Mouse (Mus musculus) kidney, embryonic 14.5 days (tissue): ENCODE measurements at regions not wholly inside any gene's neighbourhood (a gene's known extent, or its start where the extent isn't known, plus 50 kb on each side); places are given as distances from the start of the nearest gene placed in this dataset.

Source experiments
- ATAC-seq: fragments of 200-750 bp; cut with Nextera tagmentation; 2 replicates; pipeline ENCODE4 v1.8.0; 2017; ENCODE audit warnings: moderate number of reproducible peaks, mild to moderate bottlenecking, moderate TSS enrichment, moderate library complexity; ENCODE audit not compliant: low FRiP score, low TSS enrichment
- H3K27ac ChIP-seq: fragments of 300-500 bp; sonication (generic); 2 replicates; pipeline ENCODE4 v1.5.1; 2014; ENCODE audit warnings: low read depth, mild to moderate bottlenecking, low read length, moderate library complexity, mixed read lengths
- H3K27me3 ChIP-seq: fragments of 300-500 bp; sonication (generic); 2 replicates; pipeline ENCODE4 v1.6.1; 2014; ENCODE audit warnings: mild to moderate bottlenecking, low read length; ENCODE audit not compliant: control insufficient read depth, insufficient read depth
- H3K36me3 ChIP-seq: fragments of 300-500 bp; sonication (generic); 2 replicates; pipeline ENCODE4 v1.6.1; 2014; ENCODE audit warnings: low read length, mixed read lengths; ENCODE audit not compliant: control insufficient read depth, insufficient read depth
- H3K4me1 ChIP-seq: fragments of 300-500 bp; sonication (generic); 2 replicates; pipeline ENCODE4 v1.6.1; 2014; ENCODE audit warnings: low read length, mixed read lengths; ENCODE audit not compliant: control insufficient read depth, insufficient read depth
- H3K4me2 ChIP-seq: fragments of 300-500 bp; sonication (generic); replicated peaks from 2 replicates; pipeline ENCODE4 v1.6.1; 2014; ENCODE audit warnings: low read depth, mild to moderate bottlenecking, low read length
- H3K4me3 ChIP-seq: fragments of 300-500 bp; sonication (generic); 2 replicates; pipeline ENCODE4 v1.5.1; 2014; ENCODE audit warnings: mild to moderate bottlenecking, low read length
- H3K9ac ChIP-seq: fragments of 300-500 bp; sonication (generic); 2 replicates; pipeline ENCODE4 v1.6.1; 2014; ENCODE audit warnings: low read depth, mild to moderate bottlenecking, low read length, moderate library complexity
- H3K9me3 ChIP-seq: fragments of 300-500 bp; sonication (generic); 2 replicates; pipeline ENCODE4 v1.6.1; 2016; ENCODE audit warnings: low read length; ENCODE audit not compliant: control insufficient read depth
- WGBS: fragments of 180-500 bp; shearing (Covaris S2); extraction: QIAGEN DNeasy Blood & Tissue Kit; methylation state at CpG from one replicate; pipeline ENCODE4 v1.1.7; 2014; 5-methylcytosine and 5-hydroxymethylcytosine counted together

GRCm38 (mm10) chr1:61203612-61204011 lies 225.9 kb downstream of the Icos start:
- H3K27ac ChIP-seq, result no peak overlapping the region
- WGBS, result 19% methylated on average over 6 of the region's 6 CpGs

GRCm38 (mm10) chr1:61205137-61205536 lies 227.4 kb downstream of the Icos start:
- no peak overlapping the region for H3K4me2 ChIP-seq
- no peaks in the 10 kb centered on the region for H3K9me3 ChIP-seq
- H3K9ac ChIP-seq, result no peak overlapping the region
- H3K4me3 ChIP-seq, result no peak overlapping the region
- H3K4me1 ChIP-seq, result peaks cover 7% of the 10 kb centered on the region; the same call in 1 of the 2 replicates
- no peaks in the 10 kb centered on the region for H3K36me3 ChIP-seq
- H3K27ac ChIP-seq, result no peak overlapping the region
- WGBS, result 80% methylated on average over 5 of the region's 5 CpGs
- no peak for ATAC-seq
- H3K27me3 ChIP-seq, result no peaks in the 10 kb centered on the region

More at GRCm38 (mm10) chr1:61203612-61204011, 225.9 kb downstream of the Icos start:
- Histone ChIP-seq H3K4me1 (peaks cover 7% of the 10 kb centered on the region; the same call in 1 of the 2 replicates), H3K9me3 (no peaks in the 10 kb centered on the region), H3K4me2 (no peak overlapping the region; the same call in 1 of the 2 replicates), H3K27me3 (no peaks in the 10 kb centered on the region), H3K9ac (no peak overlapping the region), H3K36me3 (no peaks in the 10 kb centered on the region), H3K4me3 (no peak overlapping the region)
- peak; percentile 57 for ATAC-seq

- H3K4me3 ChIP-seq, result no peak overlapping the region
- ATAC-seq, result no peak
- no peaks in the 10 kb centered on the region for H3K9me3 ChIP-seq
- no peaks in the 10 kb centered on the region for H3K27me3 ChIP-seq
- H3K27ac ChIP-seq, result no peak overlapping the region
- no peak overlapping the region for H3K4me2 ChIP-seq
- WGBS, result 83% methylated on average over 6 of the region's 6 CpGs
- peaks cover 7% of the 10 kb centered on the region; the same call in 1 of the 2 replicates for H3K4me1 ChIP-seq
- H3K9ac ChIP-seq, result no peak overlapping the region
- H3K36me3 ChIP-seq, result no peaks in the 10 kb centered on the region
Measured at GRCm38 (mm10) chr1:61206861-61207380, 229.2 kb downstream of the Icos start.

GRCm38 (mm10) chr1:61208386-61208785 lies 230.7 kb downstream of the Icos start:
- ATAC-seq, result no peak
- H3K4me1 ChIP-seq, result peaks cover 3% of the 10 kb centered on the region; the same call in 1 of the 2 replicates
- H3K9me3 ChIP-seq, result no peaks in the 10 kb centered on the region
- H3K27me3 ChIP-seq, result no peaks in the 10 kb centered on the region
- 73% methylated on average over 1 of the region's 1 CpGs for WGBS
- no peak overlapping the region for H3K9ac ChIP-seq
- no peak overlapping the region for H3K4me3 ChIP-seq
- no peak overlapping the region for H3K27ac ChIP-seq
- no peaks in the 10 kb centered on the region for H3K36me3 ChIP-seq
- no peak overlapping the region for H3K4me2 ChIP-seq

DNA sequence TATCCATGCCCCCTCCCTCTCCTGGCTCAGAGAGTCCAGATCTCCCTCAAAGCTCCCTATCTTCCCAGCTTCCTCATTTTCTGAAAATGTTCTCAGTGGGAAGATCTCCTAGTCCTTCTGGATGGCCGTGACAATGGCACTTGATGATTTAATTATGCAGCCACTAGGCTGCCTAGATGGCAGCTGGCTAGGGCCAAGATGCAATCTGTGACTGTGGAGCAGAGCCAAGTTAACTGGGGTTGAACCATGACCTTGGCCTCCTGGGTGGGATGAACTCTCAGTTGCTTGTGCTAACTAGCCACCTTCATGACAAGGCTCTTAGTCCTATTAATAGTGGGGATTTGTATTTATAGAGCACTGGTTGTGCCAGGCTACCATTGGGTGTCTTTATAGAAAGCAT lies 243.4 kb downstream of the Icos start:
- Histone ChIP-seq H3K4me2 (no peak overlapping the region), H3K27ac (no peak overlapping the region), H3K27me3 (no peaks in the 10 kb centered on the region), H3K36me3 (no peaks in the 10 kb centered on the region), H3K9me3 (no peaks in the 10 kb centered on the region), H3K4me1 (no peaks in the 10 kb centered on the region), H3K4me3 (no peak overlapping the region), H3K9ac (no peak overlapping the region)
- WGBS, result 52% methylated on average over 1 of the region's 1 CpGs
- no peak for ATAC-seq

DNA sequence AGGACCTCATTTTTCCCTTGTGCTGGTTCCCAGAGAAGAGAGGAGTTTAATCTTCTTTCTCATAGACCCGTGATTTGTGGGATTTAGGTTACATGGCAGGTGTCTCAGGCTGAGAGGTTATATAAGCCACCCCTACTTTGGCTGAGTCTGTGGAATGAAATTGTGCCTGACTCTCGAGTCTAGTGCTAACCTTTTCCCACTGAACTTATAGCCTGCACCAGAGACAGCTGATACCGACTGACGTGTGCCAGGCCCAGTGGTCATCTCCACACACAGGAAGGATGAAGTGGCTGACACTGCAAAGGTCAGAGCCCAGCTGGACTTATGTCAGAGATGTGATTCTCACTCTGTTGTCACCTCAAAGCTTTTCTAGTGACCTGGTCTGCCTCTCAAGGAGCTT lies 251.2 kb downstream of the Icos start:
- Histone ChIP-seq H3K4me1 (0 out of 2 replicates have a peak, but pooled peaks cover 2% of the 10 kb centered on the region), H3K27ac (no peak overlapping the region), H3K36me3 (no peaks in the 10 kb centered on the region), H3K9me3 (no peaks in the 10 kb centered on the region), H3K4me3 (no peak overlapping the region), H3K9ac (no peak overlapping the region), H3K27me3 (no peaks in the 10 kb centered on the region), H3K4me2 (no peak overlapping the region)
- ATAC-seq, result no peak
- WGBS, result 44% methylated on average over 4 of the region's 4 CpGs

- H3K36me3 ChIP-seq, result no peaks in the 10 kb centered on the region
Measured at GRCm38 (mm10) chr1:61233001-61233400, 255.3 kb downstream of the Icos start.

DNA sequence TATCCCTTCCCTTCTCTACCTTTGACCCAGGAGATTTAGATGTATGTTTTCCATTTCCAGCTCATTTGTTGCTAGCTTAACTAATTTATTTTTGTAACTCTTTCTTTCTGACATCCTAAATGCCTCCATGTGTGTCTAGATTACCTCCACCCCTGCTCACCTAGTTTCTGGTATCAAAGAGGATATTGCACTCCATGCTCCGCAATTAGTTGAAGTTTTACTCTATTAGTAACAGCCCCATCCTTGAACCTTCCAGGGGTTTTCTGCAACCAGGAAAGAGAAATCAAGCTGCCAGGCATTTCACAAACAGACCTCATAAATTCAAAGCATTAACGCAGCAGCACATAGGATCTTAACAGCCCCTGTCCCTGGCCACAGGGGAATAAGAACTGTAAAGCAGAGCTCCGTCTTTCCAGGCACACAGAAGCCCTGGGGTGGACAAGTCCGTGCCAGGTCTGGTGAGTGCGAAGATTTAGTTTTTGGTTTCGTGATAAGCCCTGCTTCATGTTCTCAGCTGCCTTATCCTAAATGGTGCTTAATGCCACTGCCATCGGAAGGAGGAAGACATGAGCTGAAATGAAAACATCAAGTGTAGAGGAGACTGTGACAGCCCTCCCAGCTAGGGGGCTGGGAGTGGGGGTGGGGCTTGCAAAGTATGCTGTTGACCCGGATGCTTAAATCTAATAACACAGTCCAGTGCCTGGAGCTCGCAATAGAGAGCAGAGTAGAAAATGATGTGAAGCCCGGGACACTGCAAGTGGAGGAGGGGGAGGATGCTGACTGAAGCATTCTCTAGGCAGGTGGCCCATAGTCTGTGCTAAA lies 256.0 kb downstream of the Icos start:
- Histone ChIP-seq H3K4me3 (peak overlapping the region; percentile 5; the same call in 1 of the 2 replicates), H3K9me3 (no peaks in the 10 kb centered on the region), H3K4me2 (peak overlapping the region; percentile 25), H3K27ac (no peak overlapping the region), H3K9ac (no peak overlapping the region), H3K4me1 (0 out of 2 replicates have a peak, but pooled peaks cover 6% of the 10 kb centered on the region), H3K27me3 (no peaks in the 10 kb centered on the region), H3K36me3 (no peaks in the 10 kb centered on the region)
- WGBS, result 10% methylated on average over 10 of the region's 10 CpGs
- peak; percentile 75 for ATAC-seq

More at GRCm38 (mm10) chr1:61233001-61233400, 255.3 kb downstream of the Icos start:
- H3K4me3 ChIP-seq, result no peak overlapping the region
- 0 out of 2 replicates have a peak, but pooled peaks cover 6% of the 10 kb centered on the region for H3K4me1 ChIP-seq
- WGBS, result 41% methylated on average over 1 of the region's 1 CpGs
- H3K27ac ChIP-seq, result no peak overlapping the region
- no peaks in the 10 kb centered on the region for H3K27me3 ChIP-seq
- H3K4me2 ChIP-seq, result no peak overlapping the region
- H3K9me3 ChIP-seq, result no peaks in the 10 kb centered on the region
- no peak for ATAC-seq
- no peak overlapping the region for H3K9ac ChIP-seq

DNA sequence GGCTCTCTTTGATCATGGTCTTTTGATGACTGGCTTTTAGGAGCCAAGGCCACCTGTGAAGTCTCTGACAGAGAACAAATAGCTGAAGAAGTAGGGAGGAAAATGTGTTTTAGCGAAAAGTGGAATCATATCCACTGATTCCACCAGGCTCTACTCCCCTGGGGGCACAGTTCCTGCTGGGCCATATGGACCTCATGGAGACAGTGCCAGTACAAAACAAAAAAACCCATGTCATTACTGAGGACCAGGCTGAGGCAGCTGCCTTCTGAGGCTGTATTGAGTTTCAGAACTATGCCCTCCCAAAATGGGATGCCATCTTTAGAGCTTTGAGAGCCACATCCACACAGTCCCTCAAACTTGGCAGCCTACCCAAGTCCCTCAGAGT lies 256.6 kb downstream of the Icos start:
- peak overlapping the region; percentile 25 for H3K4me2 ChIP-seq
- WGBS, result 14% methylated on average over 1 of the region's 1 CpGs
- H3K4me1 ChIP-seq, result 0 out of 2 replicates have a peak, but pooled peaks cover 6% of the 10 kb centered on the region
- no peak overlapping the region for H3K27ac ChIP-seq
- no peaks in the 10 kb centered on the region for H3K9me3 ChIP-seq
- H3K9ac ChIP-seq, result no peak overlapping the region
- no peaks in the 10 kb centered on the region for H3K36me3 ChIP-seq
- no peak overlapping the region for H3K4me3 ChIP-seq
- H3K27me3 ChIP-seq, result no peaks in the 10 kb centered on the region
- peak; percentile 55; the same call in 1 of the 2 replicates for ATAC-seq
